Mouse (Mus musculus): ENCODE results near the gene Nup85. TPM values are rescaled to one million over a fixed set of nuclear protein-coding genes. Genes with fewer than 3 reads are reported as not detected.
A peak's percentile ranks its signal among the peaks of the same experiment; 100 is the strongest.

The Nup85 gene
- total RNA-seq, 2 experiments from 2014 or later = 15.8 to 20.8 TPM

- intact Hi-C loops (cut with DNase I) = loop anchor here (5.0 kb wide), 1 partner anchor 125 kb away; no protein-coding TSS in a partner anchor
- DNase-seq = peak; percentile 77 to 80
Observed at GRCm38 (mm10) chr11:115612059-115612409, 47.8 kb downstream of the Nup85 start.

GRCm38 (mm10) chr11:115612410-115613137, 48.3 kb downstream of the Nup85 start, which contains the start of gene Mif4gd:
Gene Mif4gd (minus strand): TSS chr11:115612969.
- intact Hi-C loops (cut with DNase I) = loop anchor here (5.0 kb wide), 1 partner anchor 125 kb away; no protein-coding TSS in a partner anchor
- DNase-seq = peak; percentile 89 to 94

GRCm38 (mm10) chr11:115613138-115613945, 49.1 kb downstream of the Nup85 start:
- intact Hi-C loops (cut with DNase I) = loop anchor here (5.0 kb wide), 1 partner anchor 126 kb away; no protein-coding TSS in a partner anchor
- no peak for DNase-seq

GRCm38 (mm10) chr11:115614346-115615107, 50.3 kb downstream of the Nup85 start:
- intact Hi-C loops (cut with DNase I) = loop anchor here (5.0 kb wide), 1 partner anchor 127 kb away; no protein-coding TSS in a partner anchor
- no peak for DNase-seq

GRCm38 (mm10) chr11:115615108-115615825, 51.0 kb downstream of the Nup85 start:
- intact Hi-C loops (cut with DNase I) = no loop called here
- no peak for DNase-seq

- no peak for DNase-seq
- intact Hi-C loops (cut with DNase I) = no loop called here
Observed at GRCm38 (mm10) chr11:115615875-115616274, 51.6 kb downstream of the Nup85 start.

- no peak for DNase-seq
- intact Hi-C loops (cut with DNase I) = no loop called here
Observed at GRCm38 (mm10) chr11:115616371-115616770, 52.1 kb downstream of the Nup85 start.

- intact Hi-C loops (cut with DNase I) = no loop called here
- no peak for DNase-seq
Observed at GRCm38 (mm10) chr11:115616893-115617292, 52.7 kb downstream of the Nup85 start.

GRCm38 (mm10) chr11:115618001-115618400, 53.8 kb downstream of the Nup85 start:
- intact Hi-C loops (cut with DNase I) = no loop called here
- no peak for DNase-seq

GRCm38 (mm10) chr11:115618732-115619516, 54.7 kb downstream of the Nup85 start:
- no peak for DNase-seq
- intact Hi-C loops (cut with DNase I) = no loop called here

- intact Hi-C loops (cut with DNase I) = no loop called here
- no peak for DNase-seq
Observed at GRCm38 (mm10) chr11:115619949-115620348, 55.7 kb downstream of the Nup85 start.

- no peak for DNase-seq
- intact Hi-C loops (cut with DNase I) = no loop called here
Observed at GRCm38 (mm10) chr11:115623487-115624070, 59.3 kb downstream of the Nup85 start.

GRCm38 (mm10) chr11:115625877-115626276, 61.6 kb downstream of the Nup85 start:
- peak in 1 of 2 experiments; percentile 39 for DNase-seq
- intact Hi-C loops (cut with DNase I) = no loop called here

- intact Hi-C loops (cut with DNase I) = no loop called here
Observed at GRCm38 (mm10) chr11:115626824-115627616, 62.8 kb downstream of the Nup85 start.

GRCm38 (mm10) chr11:115627705-115628464, 63.7 kb downstream of the Nup85 start, which contains the start of gene Slc25a19:
Gene Slc25a19 (minus strand): TSS chr11:115628295.
- DNase-seq = peak; percentile 97 to 99
- intact Hi-C loops (cut with DNase I) = no loop called here

More at GRCm38 (mm10) chr11:115626824-115627616, 62.8 kb downstream of the Nup85 start:
- DNase-seq = no peak

GRCm38 (mm10) chr11:115628465-115629101, 64.3 kb downstream of the Nup85 start:
- intact Hi-C loops (cut with DNase I) = no loop called here
- DNase-seq = no peak
